Mouse (Mus musculus) lung, adult 18-20 months (tissue): ENCODE data around the gene Atp6v1a.
A peak's percentile ranks its signal among the peaks of the same experiment; 100 is the strongest.

Source experiments
- DNase-seq, 2 experiments: peaks; one replicate each; pipeline ENCODE4 v3.0.0; 2022; ENCODE audit warnings: mixed read lengths in 2 of 2

Gene Atp6v1a

DNA sequence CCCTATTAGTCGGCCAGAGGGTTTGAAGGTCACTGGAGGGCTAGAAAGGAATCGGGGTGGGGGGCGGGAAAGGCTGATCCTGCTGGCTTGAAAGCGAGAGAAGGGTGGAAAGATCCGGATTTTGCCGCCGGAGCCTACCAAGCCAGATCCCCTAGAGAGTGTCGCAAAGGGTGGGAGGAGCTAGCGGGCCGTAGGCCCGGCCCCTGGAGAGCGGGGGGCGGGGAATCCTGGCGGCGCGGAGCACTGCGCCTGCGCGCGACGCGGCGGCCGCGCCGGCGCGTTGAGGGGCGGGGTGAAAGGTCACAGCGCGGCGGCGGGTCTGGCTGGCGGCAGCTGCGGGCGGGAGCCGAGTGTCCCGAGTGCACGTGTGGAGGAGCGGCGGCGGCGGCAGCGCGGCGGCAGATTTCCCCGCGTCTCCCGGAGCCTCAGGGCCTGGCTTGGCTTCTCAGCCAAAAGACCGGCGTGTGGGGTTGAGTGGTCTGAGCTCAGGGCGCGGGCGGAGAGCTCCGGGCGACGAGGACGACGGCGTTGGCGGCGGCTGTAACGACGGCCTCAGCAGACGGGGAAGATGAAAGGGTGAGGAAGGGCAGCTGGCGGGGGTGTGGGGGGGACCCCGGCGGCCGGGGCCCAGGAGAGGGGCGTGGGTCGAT is at the start of gene Atp6v1a, which contains the start of gene Naa50:
TSS of gene Atp6v1a (minus strand) at position 170 of the 650 bp plus-strand sequence.
TSS of gene Naa50 (plus strand) at position 295 of the 650 bp plus-strand sequence.
- peak; percentile 89 to 90 for DNase-seq

DNA sequence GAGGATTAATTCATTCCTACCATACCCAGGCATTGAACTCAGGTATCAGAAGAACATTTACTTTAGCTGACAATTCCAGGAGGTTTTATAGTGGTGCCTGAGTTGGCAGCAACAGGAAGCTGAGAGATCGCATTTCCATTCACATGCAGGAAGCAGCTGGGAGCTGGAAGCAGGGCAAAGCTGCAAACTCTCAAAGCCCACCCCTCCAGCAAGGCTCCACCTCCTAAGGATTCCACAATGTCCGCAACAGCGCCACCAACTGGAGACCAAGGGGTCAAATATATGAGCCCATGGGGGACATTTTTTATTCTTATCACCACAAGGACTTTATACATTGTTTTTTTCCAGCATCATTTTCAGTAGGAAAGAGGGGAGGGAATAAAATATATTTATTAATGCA is 49.3 kb upstream of the Atp6v1a start:
- DNase-seq = no peak

DNA sequence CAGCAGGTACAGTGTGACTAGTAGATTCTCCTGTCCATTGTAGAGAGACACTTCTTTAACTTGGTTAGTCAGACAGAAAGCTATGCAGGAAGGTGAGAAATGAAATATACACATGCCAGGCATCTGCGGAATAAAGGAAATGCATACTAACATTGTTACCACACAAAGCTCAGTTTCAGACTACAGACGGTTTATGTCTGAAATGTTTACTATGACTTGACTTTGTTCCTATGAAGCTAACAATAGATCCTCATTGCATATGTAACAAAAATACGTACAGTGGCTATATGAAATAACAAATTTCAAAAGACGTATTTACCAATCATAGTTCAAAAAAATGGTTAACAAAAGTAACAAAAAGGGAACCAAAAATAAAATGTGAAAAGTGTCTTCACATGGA is 47.7 kb upstream of the Atp6v1a start:
- DNase-seq = no peak

DNA sequence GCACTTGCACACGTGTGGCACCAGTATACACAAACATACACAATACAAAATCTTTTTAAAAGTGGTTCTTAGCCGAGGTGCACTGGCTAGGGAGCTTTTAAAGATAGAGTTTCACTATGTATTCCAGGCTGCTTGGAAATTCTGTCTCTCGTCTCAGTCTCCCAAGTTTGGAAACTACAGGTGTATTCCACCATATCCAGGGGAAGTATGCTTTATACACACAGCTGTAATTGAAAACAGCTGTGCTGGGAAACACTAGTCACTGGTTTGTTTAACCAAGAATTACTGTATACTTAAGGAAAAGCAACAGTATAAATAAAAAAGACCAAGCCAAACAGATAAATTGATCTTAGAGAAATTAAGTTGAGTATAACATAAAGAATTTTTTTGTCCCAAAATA is 45.3 kb upstream of the Atp6v1a start:
- DNase-seq = no peak

DNA sequence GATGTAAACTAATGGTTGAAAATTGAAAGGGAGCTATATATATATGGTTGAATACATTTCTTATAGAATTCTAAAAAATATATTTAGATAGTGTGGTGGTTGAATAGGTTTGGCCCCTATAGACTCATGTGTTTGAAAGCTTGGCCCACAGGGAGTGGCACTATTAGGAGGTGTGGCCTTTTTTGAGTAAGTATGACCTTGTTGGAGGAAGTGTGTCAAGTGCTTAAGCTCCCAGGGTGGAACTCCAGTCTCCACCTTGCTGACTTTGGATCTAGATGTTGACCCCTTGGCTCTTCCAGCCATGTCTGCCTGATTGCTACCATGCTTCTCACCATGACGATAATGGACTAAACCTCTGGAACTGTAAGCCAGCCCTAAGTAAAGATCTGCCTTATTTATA is 43.1 kb upstream of the Atp6v1a start:
- DNase-seq = no peak

DNA sequence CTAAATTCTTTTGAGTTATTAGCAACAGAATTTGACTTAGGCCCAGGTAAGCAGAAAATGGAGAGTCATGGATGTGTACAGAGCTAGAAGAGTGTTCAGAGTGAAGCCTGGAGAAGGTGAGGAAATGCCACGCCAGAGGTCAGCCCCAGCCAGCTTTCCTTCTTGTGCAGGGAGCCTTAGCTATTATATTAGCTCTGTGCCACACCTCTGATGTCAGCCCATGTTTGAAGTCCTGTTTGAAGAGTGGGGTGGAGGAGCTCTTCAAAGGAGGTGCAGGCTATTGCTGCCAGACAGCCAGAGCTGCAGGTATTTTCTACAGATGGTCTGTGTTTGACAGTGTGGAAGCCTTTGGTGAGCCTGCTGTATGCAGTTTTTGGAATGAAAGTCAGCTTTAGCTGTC is 39.0 kb upstream of the Atp6v1a start:
- DNase-seq = peak; percentile 64 to 81

DNA sequence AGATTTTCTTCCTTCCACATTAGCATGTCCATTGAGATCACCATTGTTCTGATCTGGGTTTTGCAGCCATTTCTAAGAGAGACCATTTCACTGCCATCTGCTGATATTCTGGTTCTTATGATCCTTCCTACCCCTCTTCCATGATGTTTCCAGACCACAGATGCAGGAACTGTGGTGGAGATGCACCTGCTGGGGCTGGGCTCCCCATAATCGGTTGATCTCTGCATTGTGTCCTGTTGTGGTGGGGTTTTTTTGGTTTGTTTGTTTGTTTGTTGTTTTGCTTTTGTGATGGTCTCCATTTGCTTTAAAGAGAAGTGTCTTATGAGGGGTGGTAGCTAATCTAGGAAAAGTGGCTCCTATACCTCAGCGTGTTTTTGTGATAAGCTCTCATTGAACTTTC is 37.0 kb upstream of the Atp6v1a start:
- no peak for DNase-seq

DNA sequence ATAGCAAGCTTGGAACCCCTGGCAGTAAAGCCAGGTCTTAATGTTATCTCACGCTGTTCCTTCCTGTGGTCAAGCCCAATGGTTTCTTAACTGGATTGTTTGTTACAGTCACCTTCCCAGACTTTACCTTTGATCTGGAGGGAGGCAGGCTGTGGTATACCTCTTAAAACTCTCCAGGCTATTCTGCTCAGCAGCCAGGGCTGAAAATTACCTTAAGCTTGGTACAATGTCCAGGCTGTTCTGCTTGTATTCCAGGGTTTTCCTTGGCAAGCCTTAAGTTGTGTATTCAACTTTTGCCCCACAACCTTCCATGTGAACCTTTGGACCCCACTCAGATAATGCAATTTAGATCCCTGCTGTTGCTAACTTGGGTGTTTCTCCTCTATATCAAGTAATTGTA is 35.5 kb upstream of the Atp6v1a start:
- no peak for DNase-seq

DNA sequence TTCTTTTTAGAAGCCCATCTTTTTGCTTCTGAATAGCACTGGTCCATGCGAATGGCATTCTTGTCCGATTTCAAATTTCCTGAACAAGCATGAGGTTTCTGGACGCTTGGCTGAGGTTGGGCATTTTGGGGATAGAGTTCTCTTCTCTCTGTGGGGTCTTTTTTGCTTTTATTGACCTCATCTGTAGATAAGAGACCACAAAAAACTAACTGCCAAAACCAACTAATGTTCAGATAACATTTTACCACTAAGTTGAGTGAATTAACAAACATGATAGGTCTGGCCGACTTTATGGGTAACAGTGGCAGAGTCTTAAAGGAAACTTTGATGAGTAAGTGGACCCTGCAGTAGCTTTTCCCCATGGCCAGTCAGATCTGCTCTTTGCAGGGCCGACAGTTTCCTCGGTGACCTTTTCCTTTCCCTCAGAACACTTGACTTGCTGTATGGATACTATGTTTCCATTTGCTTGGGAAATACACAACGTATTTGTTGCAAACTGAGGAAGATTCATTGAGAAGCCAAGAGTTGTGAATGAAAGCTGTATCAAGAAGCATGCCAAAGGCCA is 34.5 kb upstream of the Atp6v1a start:
- DNase-seq = no peak

DNA sequence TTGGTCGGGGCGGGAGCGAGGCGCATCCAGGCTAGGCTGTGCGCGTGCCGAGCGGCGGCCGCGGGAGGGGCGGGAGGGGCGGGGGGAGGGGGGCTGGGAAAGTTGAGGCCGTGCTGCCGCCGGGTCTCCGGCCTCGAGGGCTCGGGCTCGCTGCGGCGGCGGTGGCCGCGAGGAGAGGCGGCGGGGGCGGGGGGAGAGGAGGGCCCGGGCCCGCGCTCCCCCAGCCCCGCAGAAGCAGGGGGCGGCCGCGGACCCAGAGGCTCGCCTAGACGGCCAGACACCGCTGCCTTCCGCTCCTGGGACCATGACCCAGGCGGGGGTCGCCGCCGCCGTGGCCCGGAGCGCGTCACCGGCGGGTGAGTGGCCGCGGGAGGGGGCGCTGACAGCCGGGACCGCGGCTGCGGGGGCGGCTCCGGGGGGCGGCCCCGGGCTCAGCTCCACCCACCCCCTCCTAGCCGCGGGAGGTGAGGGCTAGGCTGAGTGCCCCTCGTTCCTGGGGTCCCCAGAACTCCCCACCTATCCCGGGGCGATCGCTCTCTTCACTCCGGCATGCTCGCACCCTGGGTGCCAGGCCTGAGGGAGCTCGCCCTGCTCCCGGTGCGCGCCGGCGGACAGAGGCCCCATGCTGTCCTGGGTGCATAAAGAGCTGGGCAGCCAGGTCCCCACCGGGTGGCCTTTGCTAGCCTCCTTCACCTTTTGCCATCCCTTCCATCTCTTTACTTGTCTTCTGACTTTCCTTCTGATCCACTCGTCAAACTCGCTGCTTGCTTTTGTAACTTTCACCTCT is 33.8 kb upstream of the Atp6v1a start, which contains the start of gene Usf3:
TSS of gene Usf3 (plus strand) at position 92 of the 787 bp plus-strand sequence.
- peak; percentile 57 for DNase-seq

DNA sequence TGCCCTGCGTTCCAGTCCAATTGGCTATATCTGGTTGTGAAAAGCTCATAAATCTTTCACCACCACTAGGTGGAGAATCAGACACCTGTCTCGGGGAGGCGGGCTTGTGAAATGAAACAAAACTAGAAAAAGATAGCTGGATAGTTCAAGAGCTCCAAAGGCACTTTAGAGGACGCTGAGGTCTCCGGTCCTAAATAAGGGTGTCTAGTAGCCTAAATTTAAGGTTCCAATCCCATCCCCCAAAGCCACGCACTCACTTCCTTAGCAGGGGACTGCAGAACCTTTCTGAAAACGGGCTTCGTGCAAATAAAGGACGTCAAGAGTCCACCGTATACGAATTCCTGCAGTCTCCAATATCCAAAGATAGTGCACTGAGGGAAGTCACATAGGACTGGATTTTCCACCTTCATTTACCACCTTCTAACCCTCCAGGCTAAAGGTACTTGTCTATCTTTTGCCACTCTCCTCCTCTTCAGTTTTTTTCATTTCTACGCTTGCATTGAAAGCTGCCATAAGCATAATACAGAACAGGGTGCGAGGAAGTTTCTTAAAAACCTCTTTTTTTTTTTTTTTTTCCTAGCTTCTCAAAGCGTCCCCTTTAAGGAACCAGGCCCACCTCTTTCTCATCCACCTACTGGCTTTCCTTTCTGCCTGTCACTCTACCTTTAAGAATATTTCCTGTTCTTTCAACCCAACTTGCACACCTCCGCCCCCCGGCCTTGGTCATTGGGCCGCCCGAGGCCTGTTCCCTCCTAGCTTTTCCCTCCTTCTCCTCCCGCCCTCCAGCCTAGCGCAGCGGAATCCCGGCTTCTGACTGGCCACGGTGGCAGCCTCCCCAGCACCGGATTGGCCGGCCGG is 33.0 kb upstream of the Atp6v1a start:
- peak; percentile 99 to 100 for DNase-seq

DNA sequence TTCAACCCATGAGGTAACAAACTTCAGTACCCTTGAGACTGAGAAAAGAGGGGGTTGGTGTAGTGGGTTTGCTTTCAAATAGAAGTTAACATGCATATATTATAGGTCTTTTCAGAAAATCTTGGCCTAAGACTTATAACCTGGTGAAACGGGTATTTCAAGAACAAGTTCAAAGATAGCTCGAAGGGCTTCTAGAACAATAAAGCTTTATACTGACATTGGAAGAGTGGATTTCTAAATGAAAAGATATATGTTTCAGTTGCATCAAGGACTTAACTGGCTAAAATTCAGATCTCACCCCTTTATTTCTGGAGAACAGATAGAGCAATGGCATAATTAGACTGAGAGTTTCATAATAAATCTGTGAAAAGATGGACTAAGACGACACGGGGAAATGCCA is 29.5 kb upstream of the Atp6v1a start:
- DNase-seq = no peak

DNA sequence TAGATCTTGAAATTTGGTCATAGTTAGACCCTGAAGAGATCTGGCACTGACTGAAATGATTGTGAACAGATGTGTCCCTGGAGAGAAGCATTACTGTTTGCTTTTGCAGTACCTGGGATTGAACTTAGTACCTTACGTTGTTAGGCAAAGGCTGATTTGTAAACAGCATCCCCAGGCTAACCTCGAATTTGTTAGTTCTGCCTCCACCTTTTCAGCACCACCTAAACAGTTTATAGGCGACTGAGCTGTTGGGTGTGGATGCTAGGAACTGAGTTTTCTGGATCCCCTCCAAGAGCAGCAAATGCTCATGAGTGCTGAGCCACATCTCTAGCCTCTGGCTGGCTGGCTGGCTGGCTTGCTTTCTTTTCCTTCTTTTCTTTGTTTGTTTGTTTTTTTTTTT is 25.7 kb upstream of the Atp6v1a start:
- DNase-seq = no peak

DNA sequence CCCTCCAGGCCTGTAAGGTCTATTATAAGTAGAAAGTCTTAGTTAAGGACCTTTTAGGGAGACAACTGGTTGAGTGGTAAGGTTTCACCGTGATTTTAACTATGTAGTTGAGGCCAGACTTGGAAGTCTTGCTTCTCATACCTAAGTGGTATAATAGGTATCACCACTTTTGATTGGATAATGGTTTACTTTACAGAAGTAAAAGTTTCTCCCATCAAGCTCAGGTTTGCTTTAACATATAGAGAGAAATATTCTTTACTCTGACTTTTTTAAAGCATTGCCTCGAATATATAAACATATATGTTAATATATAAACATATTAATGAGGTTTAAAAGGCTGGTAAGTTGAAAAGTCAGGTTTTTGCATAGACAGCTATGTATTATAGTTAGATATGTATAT is 24.3 kb upstream of the Atp6v1a start:
- no peak for DNase-seq

DNA sequence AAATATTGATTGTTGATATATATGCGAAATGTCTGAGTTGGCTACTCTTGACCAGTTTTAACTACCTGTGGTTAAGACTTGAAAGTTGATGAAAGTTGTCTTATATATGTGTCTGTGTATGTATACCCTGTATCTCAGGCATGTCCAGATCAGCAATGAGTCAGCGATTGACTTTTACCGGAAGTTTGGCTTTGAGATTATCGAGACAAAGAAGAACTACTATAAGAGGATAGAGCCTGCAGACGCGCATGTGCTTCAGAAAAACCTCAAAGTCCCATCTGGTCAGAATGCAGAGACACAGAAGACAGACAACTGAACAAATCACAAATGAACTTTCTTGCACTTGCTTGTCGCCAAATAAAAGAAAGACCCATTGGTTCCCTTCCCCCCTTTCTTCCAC is 19.8 kb upstream of the Atp6v1a start:
- no peak for DNase-seq

DNA sequence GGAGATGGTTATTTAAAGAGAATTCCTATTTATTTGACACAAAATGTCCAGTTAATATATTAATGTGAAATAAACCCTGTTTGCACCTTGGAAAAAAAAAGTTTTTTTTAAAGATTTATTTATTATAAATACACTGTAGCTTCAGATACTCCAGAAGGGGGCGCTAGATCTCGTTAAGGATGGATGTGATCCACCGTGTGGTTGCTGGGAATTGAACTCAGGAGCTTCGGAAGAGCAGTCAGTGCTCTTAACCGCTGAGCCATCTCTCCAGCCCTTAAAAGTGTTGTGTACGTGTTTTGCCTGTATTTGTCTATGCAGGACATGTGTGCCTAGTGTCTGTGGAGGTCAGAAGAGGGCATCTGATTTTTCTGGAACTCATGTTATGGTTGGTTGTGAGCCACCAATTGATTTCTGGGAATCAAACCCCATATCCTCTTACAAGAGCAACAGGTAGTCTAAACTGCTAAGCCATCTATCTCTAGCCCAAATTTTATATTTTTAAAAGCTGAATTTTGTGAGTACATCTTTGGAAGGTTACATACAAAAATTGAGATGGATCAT is 15.1 kb upstream of the Atp6v1a start:
- no peak for DNase-seq

DNA sequence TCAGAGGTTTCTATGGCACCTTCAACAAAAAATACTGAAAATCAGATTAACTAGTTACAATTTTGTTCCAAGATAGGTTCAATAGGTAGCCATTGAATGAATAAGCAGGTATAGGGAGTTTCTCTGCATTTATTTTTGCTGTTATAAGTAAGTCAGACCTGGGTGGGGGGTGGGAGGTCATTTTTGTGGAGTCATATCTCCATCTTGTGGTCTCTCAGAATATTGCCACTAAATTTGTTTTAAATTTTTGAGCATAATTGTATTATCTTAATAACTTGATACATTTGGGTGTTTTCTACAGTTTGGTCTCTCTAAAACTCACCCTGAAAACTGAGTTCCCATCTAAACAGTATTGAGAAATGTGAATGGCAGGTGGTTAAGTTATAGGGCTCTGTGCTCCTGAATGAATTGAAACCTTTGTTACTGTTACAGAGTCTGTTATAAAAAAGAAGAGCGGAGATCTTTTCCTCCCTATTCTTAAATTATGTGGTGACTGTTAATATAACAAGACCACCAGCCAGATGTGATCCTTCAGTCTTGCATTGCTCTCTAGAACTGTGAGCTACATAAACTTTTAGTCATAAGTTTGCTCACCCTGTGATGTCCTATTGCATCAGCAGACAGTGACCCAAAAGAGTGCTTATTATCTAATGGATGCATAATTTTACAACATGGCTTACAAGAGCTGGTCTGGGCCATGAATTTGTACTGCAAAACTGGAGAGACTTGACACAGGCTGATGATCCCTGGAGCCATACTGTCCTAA is 9.7 kb upstream of the Atp6v1a start:
- DNase-seq = no peak

DNA sequence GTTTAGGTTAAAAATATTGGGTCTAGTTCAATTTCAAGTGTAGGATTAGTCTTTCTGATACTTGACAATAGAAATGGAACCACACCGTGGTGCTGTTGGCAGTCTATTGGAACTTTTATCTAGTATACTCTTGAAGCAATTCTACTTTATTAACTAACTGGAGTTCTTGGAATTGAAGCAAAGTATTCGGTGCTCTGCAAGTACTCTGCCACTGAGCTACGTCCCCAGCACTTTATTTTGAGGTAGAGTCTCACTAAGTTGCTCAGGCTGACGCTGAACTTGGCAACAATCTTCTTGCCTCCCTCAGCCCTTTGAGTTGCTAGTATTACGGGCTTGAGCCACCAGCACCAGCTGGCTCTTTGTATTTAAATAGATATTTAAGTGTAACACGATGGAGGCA is 2.0 kb upstream of the Atp6v1a start:
- no peak for DNase-seq

DNA sequence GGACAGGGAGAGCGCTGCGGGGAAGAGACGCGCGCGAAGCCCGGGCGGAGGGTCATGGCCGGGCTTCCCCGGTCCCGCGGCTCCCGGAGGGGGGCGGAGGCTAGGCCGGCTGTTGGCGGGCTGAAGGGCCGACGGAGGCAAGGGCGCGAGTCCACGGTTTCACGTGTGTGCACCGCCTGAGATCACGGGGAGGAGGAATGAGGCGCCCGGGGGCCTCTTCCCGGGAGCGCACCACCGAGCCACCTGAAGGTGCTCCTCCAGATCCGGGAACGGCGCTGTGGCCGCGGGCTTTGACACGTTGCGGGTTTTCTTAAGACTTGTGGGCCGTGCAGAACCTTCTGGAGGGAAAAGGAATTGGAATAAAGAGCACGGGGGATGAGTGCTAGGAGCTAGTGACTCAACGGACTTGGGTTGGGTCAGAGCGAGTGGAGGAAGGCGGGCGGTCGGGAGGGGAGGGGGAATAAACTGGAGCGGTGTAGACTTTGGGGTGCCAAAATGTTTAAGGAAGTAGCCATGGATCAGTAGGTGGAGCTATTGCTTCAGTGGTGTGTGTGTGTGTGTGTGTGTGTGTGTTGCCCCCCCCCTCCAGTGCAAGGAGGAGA is 782 bp upstream of the Atp6v1a start:
- DNase-seq = peak; percentile 87 to 90

DNA sequence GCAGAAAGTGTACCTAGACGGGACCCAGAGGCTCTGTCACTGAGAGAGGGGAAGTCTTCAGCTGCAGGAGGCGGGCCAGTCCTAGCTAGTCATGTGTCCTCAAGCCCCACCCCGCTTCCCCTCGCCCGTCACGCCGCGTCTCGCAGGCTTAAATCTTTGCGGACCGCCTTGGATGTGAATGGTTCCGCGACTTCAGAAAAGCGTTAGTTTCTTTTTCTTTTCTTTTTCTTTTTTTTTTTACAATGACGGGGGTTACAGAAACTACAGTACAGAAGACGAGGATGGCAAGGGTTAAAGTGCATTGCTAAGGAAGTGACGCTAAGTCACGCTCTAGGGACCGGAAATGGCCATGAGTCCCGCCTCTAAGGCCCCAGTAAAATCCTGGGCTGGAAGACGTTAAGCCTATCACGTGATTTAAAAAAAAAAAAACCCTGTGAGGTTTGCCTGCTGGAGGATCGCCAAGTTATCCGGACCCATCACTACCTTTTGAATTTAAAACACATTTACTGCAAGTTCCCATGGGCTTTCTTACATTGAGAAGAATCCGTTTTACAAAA is 448 bp downstream of the Atp6v1a start:
- DNase-seq = peak; percentile 92

DNA sequence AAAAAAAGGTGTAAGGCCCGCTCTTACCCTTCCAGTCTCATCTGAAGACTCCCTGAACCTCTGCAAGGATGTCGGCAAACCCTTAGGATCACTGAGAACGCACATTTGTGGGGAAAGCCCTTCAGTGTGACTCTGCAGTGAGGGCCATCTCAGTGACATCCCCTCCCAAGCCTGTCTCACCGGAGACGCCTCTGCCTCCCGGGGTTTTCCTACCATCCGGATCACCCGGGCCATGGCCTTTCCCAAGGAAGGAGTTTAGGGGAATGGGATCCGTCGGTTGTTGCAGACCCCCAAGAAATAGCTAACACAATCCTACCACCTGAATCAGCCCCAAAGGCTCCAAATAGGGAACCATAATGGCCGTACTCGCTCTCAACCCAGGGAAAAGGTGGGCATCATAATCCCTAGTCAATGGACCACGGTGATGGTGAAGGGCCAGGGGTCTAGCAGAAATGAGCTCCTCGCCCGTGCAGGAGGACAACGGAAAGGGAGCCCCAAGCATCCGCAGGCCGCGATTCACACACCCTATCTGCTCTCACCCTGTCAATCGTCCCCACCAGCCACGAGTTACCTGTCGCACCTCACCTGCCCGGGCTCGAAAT is 1.0 kb downstream of the Atp6v1a start:
- DNase-seq = no peak
